Mouse (Mus musculus) T-cell, adult 2 months (primary cell): ENCODE measurements around the gene Gm3453.
"Not testable (repeated sequence)": the region's sequence is repeated elsewhere in the genome, so short reads cannot be mapped to it uniquely, and the experiment has no call there.

ENCODE experiments used
- DNase-seq: peaks from one replicate; pipeline ENCODE4 v3.0.0; 2022; ENCODE audit warnings: low spot score

Gm3453 gene

GRCm38 (mm10) chr14:5979037-5979436 is at the start of gene Gm3453:
Gm3453 (minus strand) TSS chr14:5979137.
- not testable (repeated sequence) for DNase-seq

DNA sequence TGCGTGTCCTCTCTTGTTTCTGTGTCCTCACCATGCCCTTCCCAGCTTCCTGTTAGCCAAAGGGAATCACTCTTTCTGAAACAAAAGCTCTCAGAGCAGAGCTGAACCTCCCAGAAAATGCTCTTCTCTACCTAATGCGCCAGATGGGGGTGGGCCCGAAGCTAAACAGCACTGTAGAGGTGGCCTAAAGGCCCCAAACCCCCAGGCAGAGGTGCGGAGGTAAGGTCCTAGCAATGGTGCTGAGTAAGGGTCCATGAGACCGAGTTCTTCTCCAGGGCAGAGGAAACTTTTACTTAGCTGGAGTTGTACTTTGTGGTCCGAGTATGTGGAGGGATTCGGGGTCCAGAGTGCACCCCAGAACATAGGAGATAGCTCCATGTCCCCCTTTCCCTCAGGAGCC is 8.2 kb upstream of the Gm3453 start:
- DNase-seq, result not testable (repeated sequence)

DNA sequence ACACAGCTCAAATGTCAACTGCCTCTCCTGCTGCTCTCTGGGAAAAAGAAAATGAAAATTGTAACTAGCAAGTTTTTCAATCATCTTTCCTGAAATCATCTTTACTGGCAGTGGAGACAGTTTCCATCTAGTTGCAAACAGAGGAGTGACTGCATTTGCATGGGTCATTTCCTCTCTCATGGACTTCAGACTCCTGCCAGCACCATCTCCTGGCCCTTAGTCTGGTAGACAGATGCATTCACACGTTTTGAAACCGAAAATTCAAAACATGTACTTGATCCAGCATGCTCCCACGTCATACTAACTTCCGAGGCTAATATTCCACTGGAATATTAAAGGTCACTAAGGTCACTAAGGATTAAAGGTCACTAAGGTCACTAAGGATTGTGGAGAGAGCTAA is 16.5 kb downstream of the Gm3453 start:
- DNase-seq, result not testable (repeated sequence)

DNA sequence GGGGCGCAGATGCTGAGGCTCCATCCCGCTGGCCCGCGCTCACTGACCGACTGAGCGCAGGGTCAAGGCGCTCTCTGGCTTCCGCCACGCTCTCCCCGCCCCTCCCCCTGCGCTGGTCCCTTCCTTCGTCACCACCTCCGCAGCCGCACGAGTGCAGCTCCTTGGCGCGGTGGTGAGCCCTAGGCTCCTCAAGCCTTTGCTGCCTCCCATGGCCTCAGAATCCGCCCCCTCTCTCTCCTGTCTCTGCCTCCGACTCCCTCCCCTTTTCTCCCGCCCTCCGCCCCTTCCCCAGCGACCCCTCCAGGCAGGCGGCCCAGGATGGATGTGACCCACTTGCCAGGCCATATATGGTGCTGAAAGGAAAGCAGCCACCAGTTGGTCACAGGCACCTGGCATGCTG is 17.3 kb downstream of the Gm3453 start, which contains the start of gene Gm3248:
Gene Gm3248 (minus strand): TSS at position 111 of the 400 bp plus-strand sequence.
- DNase-seq, result not testable (repeated sequence)

DNA sequence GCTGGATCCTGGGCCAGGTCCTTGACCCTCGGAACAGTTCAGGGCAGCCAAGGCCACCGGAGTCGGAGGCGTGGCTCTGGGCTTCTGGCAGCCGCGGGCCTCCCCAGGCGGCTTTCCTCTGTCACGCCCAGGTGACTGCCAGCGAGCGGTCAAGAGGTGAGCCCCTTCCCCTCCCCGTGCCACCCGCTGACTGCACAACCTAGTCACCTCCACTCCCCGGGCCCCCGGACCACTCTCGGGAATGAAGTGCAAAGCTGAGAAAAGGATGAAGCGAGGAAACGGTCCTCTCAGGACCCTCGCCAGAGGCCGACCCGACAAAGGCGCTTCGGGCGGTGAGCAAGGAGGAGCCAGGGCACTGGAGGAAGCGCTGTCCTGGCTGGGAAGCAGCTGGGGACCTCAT is 17.8 kb downstream of the Gm3453 start:
- DNase-seq, result not testable (repeated sequence)

DNA sequence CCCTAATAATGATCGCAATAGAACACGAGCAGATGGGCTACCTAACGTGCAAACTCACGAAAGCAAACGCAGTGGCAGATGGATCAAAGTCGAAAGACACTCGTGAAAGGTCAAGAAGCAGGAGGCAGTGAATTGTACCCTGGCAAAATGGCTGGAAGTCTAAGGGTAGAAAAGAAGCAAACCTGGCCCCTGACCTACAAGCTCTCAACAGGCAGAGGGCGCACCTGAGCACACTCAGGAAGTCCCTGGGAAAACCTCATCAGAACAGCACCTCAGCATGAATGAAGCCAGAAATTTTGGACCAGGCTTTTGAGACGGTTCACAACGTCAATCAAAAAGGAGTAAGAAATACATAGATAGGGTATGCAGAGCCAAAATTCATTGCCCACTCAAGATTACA is 18.5 kb downstream of the Gm3453 start:
- not testable (repeated sequence) for DNase-seq

- DNase-seq, result not testable (repeated sequence)
Measured at GRCm38 (mm10) chr14:5923276-5923675, 55.7 kb downstream of the Gm3453 start.
